Mouse (Mus musculus) heart, embryonic 12.5 days (tissue): Measurements from ENCODE around the gene Zfp606. TPM values are rescaled to one million over a fixed set of nuclear protein-coding genes. Genes with fewer than 3 reads are reported as not detected.

Source experiments
- ATAC-seq: fragments of 200-750 bp; cut with Nextera tagmentation; 2 replicates; pipeline ENCODE4 v1.8.0; 2017; ENCODE audit warnings: moderate TSS enrichment, moderate library complexity; ENCODE audit not compliant: insufficient number of reproducible peaks, low FRiP score
- H3K27ac ChIP-seq: fragments of 300-500 bp; sonication (generic); 2 replicates; pipeline ENCODE4 v1.5.1; 2016; ENCODE audit warnings: mild to moderate bottlenecking, moderate library complexity; ENCODE audit not compliant: poor library complexity, severe bottlenecking
- H3K27me3 ChIP-seq: fragments of 300-500 bp; sonication (generic); replicated peaks from 2 replicates; pipeline ENCODE4 v1.6.1; 2016; ENCODE audit warnings: mild to moderate bottlenecking, moderate library complexity
- H3K36me3 ChIP-seq: fragments of 300-500 bp; sonication (generic); 2 replicates; pipeline ENCODE4 v1.6.1; 2016; ENCODE audit warnings: mild to moderate bottlenecking, moderate library complexity
- H3K4me1 ChIP-seq: fragments of 300-500 bp; sonication (generic); replicated peaks from 2 replicates; pipeline ENCODE4 v1.6.1; 2016; ENCODE audit warnings: mild to moderate bottlenecking
- H3K4me2 ChIP-seq: fragments of 300-500 bp; sonication (generic); 2 replicates; pipeline ENCODE4 v1.6.1; 2016; ENCODE audit warnings: mild to moderate bottlenecking, moderate library complexity
- H3K4me3 ChIP-seq: fragments of 300-500 bp; sonication (generic); 2 replicates; pipeline ENCODE4 v1.5.1; 2016; ENCODE audit warnings: mild to moderate bottlenecking
- H3K9ac ChIP-seq: fragments of 300-500 bp; sonication (generic); 2 replicates; pipeline ENCODE4 v1.6.1; 2016; ENCODE audit warnings: mild to moderate bottlenecking, moderate library complexity
- H3K9me3 ChIP-seq: fragments of 300-500 bp; sonication (generic); replicated peaks from 2 replicates; pipeline ENCODE4 v1.6.1; 2016; ENCODE audit warnings: mild to moderate bottlenecking, moderate library complexity
- WGBS: fragments of 180-500 bp; shearing (Covaris S2); methylation state at CpG from one replicate; pipeline ENCODE4 v1.1.7; 2016; 5-methylcytosine and 5-hydroxymethylcytosine counted together
- polyA plus RNA-seq: library from polyadenylated mRNA; unstranded; fragments of >200 nt; fragmentation: Nextera tagmentation; extraction: Ambion mirVana; gene quantifications from 2 replicates; pipeline ENCODE4 v1.2.1, GENCODE M21; 2016

Zfp606 gene
- 18.2 and 19.6 TPM in 2 replicates for polyA plus RNA-seq

- peak within 1 kb of the TSS; percentile 74 for H3K4me2 ChIP-seq
- no peaks in the 10 kb centered on the region for H3K27me3 ChIP-seq
- H3K4me3 ChIP-seq: peak within 1 kb of the TSS; percentile 96
- under 1% methylated on average over 53 of the region's 53 CpGs for WGBS
- H3K36me3 ChIP-seq: peaks cover 32% of the 10 kb centered on the region
- ATAC-seq: peak; percentile 95
- peaks cover 3% of the 10 kb centered on the region; the same call in 1 of the 2 replicates for H3K4me1 ChIP-seq
- H3K27ac ChIP-seq: peak within 1 kb of the TSS; percentile 90
- H3K9me3 ChIP-seq: 0 out of 2 replicates have a peak, but pooled peaks cover under 1% of the 10 kb centered on the region
- peak within 1 kb of the TSS; percentile 97 for H3K9ac ChIP-seq
Observed at GRCm38 (mm10) chr7:12478158-12479008, at the start of gene Zfp606. Zfp606 (plus strand) TSS chr7:12478293.

- WGBS: 0% methylated on average over 8 of the region's 8 CpGs
- no peaks in the 10 kb centered on the region for H3K27me3 ChIP-seq
- ATAC-seq: no peak
- H3K27ac ChIP-seq: peak overlapping the region; percentile 90; the same call in 1 of the 2 replicates
- H3K9ac ChIP-seq: peak overlapping the region; percentile 97
- H3K4me3 ChIP-seq: peak overlapping the region; percentile 96
- 0 out of 2 replicates have a peak, but pooled peaks cover 3% of the 10 kb centered on the region for H3K9me3 ChIP-seq
- peaks cover 38% of the 10 kb centered on the region for H3K36me3 ChIP-seq
- H3K4me2 ChIP-seq: peak overlapping the region; percentile 74
- peaks cover 3% of the 10 kb centered on the region; the same call in 1 of the 2 replicates for H3K4me1 ChIP-seq
Observed at GRCm38 (mm10) chr7:12479009-12479346, 885 bp downstream of the Zfp606 start.

DNA sequence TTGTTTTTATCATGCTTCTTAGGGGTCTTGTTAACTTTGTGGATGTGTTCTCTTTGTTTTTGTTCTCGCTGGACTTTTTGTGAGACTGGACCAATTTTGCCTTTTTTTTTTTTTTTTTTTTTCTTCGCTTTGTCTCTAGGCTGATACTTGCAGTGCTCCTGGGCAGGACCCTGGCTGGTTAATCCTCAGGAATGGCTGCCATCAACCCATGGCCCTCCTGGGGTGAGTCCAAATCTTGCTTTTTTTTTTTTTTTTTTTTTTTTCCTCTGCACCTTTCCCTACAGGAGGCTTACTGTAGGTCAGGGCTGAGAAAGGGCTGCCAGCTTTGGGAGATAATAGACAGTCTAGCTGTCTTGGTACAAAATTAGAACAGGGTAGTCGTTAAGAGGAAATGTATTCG lies 1.4 kb downstream of the Zfp606 start:
- ATAC-seq: no peak
- H3K4me1 ChIP-seq: peaks cover 3% of the 10 kb centered on the region; the same call in 1 of the 2 replicates
- peaks cover 3% of the 10 kb centered on the region; the same call in 1 of the 2 replicates for H3K9me3 ChIP-seq
- H3K27ac ChIP-seq: no peak overlapping the region
- peaks cover 44% of the 10 kb centered on the region for H3K36me3 ChIP-seq
- peak overlapping the region; percentile 96 for H3K4me3 ChIP-seq
- WGBS: 72% methylated on average over 4 of the region's 4 CpGs
- peak overlapping the region; percentile 74 for H3K4me2 ChIP-seq
- no peaks in the 10 kb centered on the region for H3K27me3 ChIP-seq
- peak overlapping the region; percentile 97 for H3K9ac ChIP-seq

- H3K4me3 ChIP-seq: no peak overlapping the region
- peaks cover 21% of the 10 kb centered on the region for H3K9me3 ChIP-seq
- no peak overlapping the region for H3K27ac ChIP-seq
- 95% methylated on average over 6 of the region's 6 CpGs for WGBS
- ATAC-seq: no peak
- peaks cover 86% of the 10 kb centered on the region for H3K36me3 ChIP-seq
- H3K27me3 ChIP-seq: no peaks in the 10 kb centered on the region
- H3K9ac ChIP-seq: no peak overlapping the region
- H3K4me2 ChIP-seq: no peak overlapping the region
- peaks cover 3% of the 10 kb centered on the region; the same call in 1 of the 2 replicates for H3K4me1 ChIP-seq
Observed at GRCm38 (mm10) chr7:12483771-12484170, 5.7 kb downstream of the Zfp606 start.

DNA sequence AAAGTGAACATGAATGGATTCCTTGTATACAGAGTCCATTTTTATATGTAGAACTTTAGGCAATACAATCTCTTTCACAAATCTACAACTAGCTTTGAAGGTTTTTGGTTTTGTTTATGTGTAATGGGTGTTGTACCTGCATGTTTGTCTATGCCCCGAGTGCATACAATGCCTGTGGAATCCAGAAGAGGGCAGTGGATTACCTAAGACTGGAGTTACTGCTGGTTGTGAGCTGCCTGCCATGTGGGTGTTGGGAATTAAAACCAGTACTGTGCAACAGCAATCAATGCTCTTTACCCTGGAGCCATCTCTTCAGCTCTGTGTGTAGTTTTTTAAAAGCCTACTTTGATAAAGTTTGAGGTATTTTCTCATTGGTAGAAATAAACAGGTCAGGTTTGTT lies 7.9 kb downstream of the Zfp606 start:
- 84% methylated on average over 1 of the region's 1 CpGs for WGBS
- no peak overlapping the region for H3K9ac ChIP-seq
- H3K36me3 ChIP-seq: peaks cover 99% of the 10 kb centered on the region
- ATAC-seq: no peak
- H3K4me3 ChIP-seq: no peak overlapping the region
- no peak overlapping the region for H3K4me2 ChIP-seq
- no peaks in the 10 kb centered on the region for H3K4me1 ChIP-seq
- no peak overlapping the region for H3K27ac ChIP-seq
- H3K9me3 ChIP-seq: peaks cover 34% of the 10 kb centered on the region
- H3K27me3 ChIP-seq: no peaks in the 10 kb centered on the region

GRCm38 (mm10) chr7:12486691-12487090 lies 8.6 kb downstream of the Zfp606 start:
- Histone ChIP-seq H3K36me3 (peaks cover 99% of the 10 kb centered on the region), H3K27me3 (no peaks in the 10 kb centered on the region), H3K27ac (no peak overlapping the region), H3K9me3 (peaks cover 34% of the 10 kb centered on the region), H3K4me1 (no peaks in the 10 kb centered on the region), H3K4me3 (no peak overlapping the region), H3K9ac (no peak overlapping the region), H3K4me2 (no peak overlapping the region)
- ATAC-seq: no peak

GRCm38 (mm10) chr7:12510913-12511312 lies 32.8 kb downstream of the Zfp606 start:
- no peak overlapping the region for H3K4me3 ChIP-seq
- no peak overlapping the region for H3K9ac ChIP-seq
- H3K4me1 ChIP-seq: no peaks in the 10 kb centered on the region
- no peak overlapping the region for H3K4me2 ChIP-seq
- H3K27me3 ChIP-seq: no peaks in the 10 kb centered on the region
- H3K36me3 ChIP-seq: no peaks in the 10 kb centered on the region
- H3K27ac ChIP-seq: no peak overlapping the region
- ATAC-seq: no peak
- 63% methylated on average over 1 of the region's 1 CpGs for WGBS
- peaks cover 28% of the 10 kb centered on the region for H3K9me3 ChIP-seq

- Histone ChIP-seq H3K9ac (no peak within 1 kb of the TSS), H3K4me1 (no peaks in the 10 kb centered on the region), H3K4me3 (no peak within 1 kb of the TSS), H3K27ac (no peak within 1 kb of the TSS), H3K9me3 (peaks cover 24% of the 10 kb centered on the region), H3K4me2 (no peak within 1 kb of the TSS), H3K27me3 (no peaks in the 10 kb centered on the region), H3K36me3 (no peaks in the 10 kb centered on the region)
- ATAC-seq: no peak
- 46% methylated on average over 2 of the region's 2 CpGs for WGBS
Observed at GRCm38 (mm10) chr7:12512217-12512616, 34.1 kb downstream of the Zfp606 start, which contains the start of gene 2900092C05Rik. 2900092C05Rik (plus strand) TSS chr7:12512517.

Other genes starting within 250 kb of the Zfp606 start
- not detected in 2 replicates for gene Vmn1r81, start 210.0 kb upstream of the Zfp606 start, polyA plus RNA-seq
- gene Vmn1r82, start 177.9 kb upstream of the Zfp606 start, polyA plus RNA-seq: not detected in 2 replicates
- gene Vmn1r83, start 148.8 kb upstream of the Zfp606 start, polyA plus RNA-seq: not detected in 2 replicates
- gene Vmn1r84, start 109.0 kb upstream of the Zfp606 start, polyA plus RNA-seq: not detected in 2 replicates
- 2.7 and 2.8 TPM in 2 replicates for gene Zfp551, start 55.5 kb upstream of the Zfp606 start, polyA plus RNA-seq
- not detected in 2 replicates for gene 2900092C05Rik, start 34.2 kb downstream of the Zfp606 start, polyA plus RNA-seq
- gene Vmn2r53, start 130.5 kb downstream of the Zfp606 start, polyA plus RNA-seq: 0.03 TPM in 1 of 2 replicates, not detected in the other
- gene Vmn2r54, start 162.0 kb downstream of the Zfp606 start, polyA plus RNA-seq: not detected in 2 replicates
- not detected in 2 replicates for gene Vmn2r55, start 206.7 kb downstream of the Zfp606 start, polyA plus RNA-seq